Mouse (Mus musculus): ENCODE data around the gene Pepd. TPM values are rescaled to one million over a fixed set of nuclear protein-coding genes. Genes with fewer than 3 reads are reported as not detected.

Pepd gene
- polyA plus RNA-seq, 1 experiment from 2014 or later, result 61.8 TPM

- Histone ChIP-seq H3K36me3 (ENCODE audit: control insufficient read depth, insufficient read depth, low read length) (peaks cover 4% of the 10 kb centered on the region; the same call in 1 of the 2 replicates), H3K4me2 (ENCODE audit: low read length) (no peak overlapping the region), H3K27me3 (replicated peaks; ENCODE audit: control insufficient read depth, insufficient read depth, low read length) (no peaks in the 10 kb centered on the region), H3K9ac (ENCODE audit: low read length) (no peak overlapping the region), H3K9me3 (replicated peaks; ENCODE audit: control insufficient read depth, low read length) (no peaks in the 10 kb centered on the region), H3K4me1 (ENCODE audit: control insufficient read depth, insufficient read depth, low read length) (no peaks in the 10 kb centered on the region), H3K27ac (ENCODE audit: low read depth, low read length) (0 out of 2 replicates have a peak overlapping the region, but pooled peaks have one; percentile 48), H3K4me3 (ENCODE audit: low read depth, low read length) (no peak overlapping the region)
- DNase-seq (ENCODE audit: low spot score), result no peak
- no peak for ATAC-seq
- WGBS, result 95% methylated on average over 4 of the region's 4 CpGs
These were observed 123.4 kb downstream of the Pepd start for GRCm38 (mm10) chr7:35035565-35035964.

- H3K9ac ChIP-seq (ENCODE audit: low read length), result no peak overlapping the region
- ATAC-seq (peak; percentile 63; the same call in 1 of the 2 replicates), DNase-seq (ENCODE audit: low spot score) (peak; percentile 39)
- H3K4me2 ChIP-seq (ENCODE audit: low read length), result no peak overlapping the region
- peak overlapping the region; percentile 54; the same call in 1 of the 2 replicates for H3K27ac ChIP-seq (ENCODE audit: low read depth, low read length)
- H3K36me3 ChIP-seq (ENCODE audit: control insufficient read depth, insufficient read depth, low read length), result peaks cover 4% of the 10 kb centered on the region; the same call in 1 of the 2 replicates
- no peaks in the 10 kb centered on the region for H3K4me1 ChIP-seq (ENCODE audit: control insufficient read depth, insufficient read depth, low read length)
- H3K9me3 ChIP-seq (replicated peaks; ENCODE audit: control insufficient read depth, low read length), result no peaks in the 10 kb centered on the region
- WGBS, result 43% methylated on average over 5 of the region's 5 CpGs
- H3K4me3 ChIP-seq (ENCODE audit: low read depth, low read length), result no peak overlapping the region
- no peaks in the 10 kb centered on the region for H3K27me3 ChIP-seq (replicated peaks; ENCODE audit: control insufficient read depth, insufficient read depth, low read length)
These were observed 124.1 kb downstream of the Pepd start for GRCm38 (mm10) chr7:35036266-35036731.

- no peaks in the 10 kb centered on the region for H3K4me1 ChIP-seq (ENCODE audit: control insufficient read depth, insufficient read depth, low read length)
- no peaks in the 10 kb centered on the region for H3K9me3 ChIP-seq (replicated peaks; ENCODE audit: control insufficient read depth, low read length)
- no peak overlapping the region for H3K27ac ChIP-seq (ENCODE audit: low read depth, low read length)
- ATAC-seq (no peak), DNase-seq (ENCODE audit: low spot score) (no peak)
- H3K9ac ChIP-seq (ENCODE audit: low read length), result no peak overlapping the region
- no peak overlapping the region for H3K4me3 ChIP-seq (ENCODE audit: low read depth, low read length)
- H3K36me3 ChIP-seq (ENCODE audit: control insufficient read depth, insufficient read depth, low read length), result peaks cover 11% of the 10 kb centered on the region
- no peak overlapping the region for H3K4me2 ChIP-seq (ENCODE audit: low read length)
- 94% methylated on average over 6 of the region's 6 CpGs for WGBS
- no peaks in the 10 kb centered on the region for H3K27me3 ChIP-seq (replicated peaks; ENCODE audit: control insufficient read depth, insufficient read depth, low read length)
These were observed 125.2 kb downstream of the Pepd start for GRCm38 (mm10) chr7:35037408-35037807.

GRCm38 (mm10) chr7:35040176-35040972, 128.2 kb downstream of the Pepd start:
- no peak overlapping the region for H3K9ac ChIP-seq (ENCODE audit: low read length)
- WGBS, result 92% methylated on average over 9 of the region's 9 CpGs

GRCm38 (mm10) chr7:35041286-35042208, 129.4 kb downstream of the Pepd start:
- Histone ChIP-seq H3K36me3 (ENCODE audit: control insufficient read depth, insufficient read depth, low read length) (peaks cover 47% of the 10 kb centered on the region), H3K9me3 (replicated peaks; ENCODE audit: control insufficient read depth, low read length) (no peaks in the 10 kb centered on the region), H3K4me1 (ENCODE audit: control insufficient read depth, insufficient read depth, low read length) (no peaks in the 10 kb centered on the region), H3K4me3 (ENCODE audit: low read depth, low read length) (no peak overlapping the region), H3K27me3 (replicated peaks; ENCODE audit: control insufficient read depth, insufficient read depth, low read length) (no peaks in the 10 kb centered on the region), H3K27ac (ENCODE audit: low read depth, low read length) (no peak overlapping the region), H3K4me2 (ENCODE audit: low read length) (no peak overlapping the region), H3K9ac (ENCODE audit: low read length) (no peak overlapping the region)
- 72% methylated on average over 2 of the region's 2 CpGs for WGBS
- DNase-seq (ENCODE audit: low spot score), result no peak
- no peak for ATAC-seq

More at GRCm38 (mm10) chr7:35040176-35040972, 128.2 kb downstream of the Pepd start:
- Histone ChIP-seq H3K27ac (ENCODE audit: low read depth, low read length) (no peak overlapping the region), H3K4me1 (ENCODE audit: control insufficient read depth, insufficient read depth, low read length) (no peaks in the 10 kb centered on the region), H3K36me3 (ENCODE audit: control insufficient read depth, insufficient read depth, low read length) (peaks cover 35% of the 10 kb centered on the region), H3K4me3 (ENCODE audit: low read depth, low read length) (no peak overlapping the region), H3K4me2 (ENCODE audit: low read length) (no peak overlapping the region), H3K27me3 (replicated peaks; ENCODE audit: control insufficient read depth, insufficient read depth, low read length) (no peaks in the 10 kb centered on the region), H3K9me3 (replicated peaks; ENCODE audit: control insufficient read depth, low read length) (no peaks in the 10 kb centered on the region)
- ATAC-seq (no peak), DNase-seq (ENCODE audit: low spot score) (no peak)

- Histone ChIP-seq H3K4me1 (ENCODE audit: control insufficient read depth, insufficient read depth, low read length) (no peaks in the 10 kb centered on the region), H3K9ac (ENCODE audit: low read length) (no peak overlapping the region), H3K4me2 (ENCODE audit: low read length) (no peak overlapping the region), H3K4me3 (ENCODE audit: low read depth, low read length) (no peak overlapping the region), H3K27ac (ENCODE audit: low read depth, low read length) (no peak overlapping the region), H3K36me3 (ENCODE audit: control insufficient read depth, insufficient read depth, low read length) (peaks cover 53% of the 10 kb centered on the region), H3K9me3 (replicated peaks; ENCODE audit: control insufficient read depth, low read length) (no peaks in the 10 kb centered on the region), H3K27me3 (replicated peaks; ENCODE audit: control insufficient read depth, insufficient read depth, low read length) (no peaks in the 10 kb centered on the region)
- ATAC-seq (no peak), DNase-seq (ENCODE audit: low spot score) (no peak)
These were observed 130.0 kb downstream of the Pepd start for GRCm38 (mm10) chr7:35042209-35042554.

GRCm38 (mm10) chr7:35042759-35043217, 130.6 kb downstream of the Pepd start:
- no peaks in the 10 kb centered on the region for H3K9me3 ChIP-seq (replicated peaks; ENCODE audit: control insufficient read depth, low read length)
- no peak overlapping the region for H3K27ac ChIP-seq (ENCODE audit: low read depth, low read length)
- WGBS, result 88% methylated on average over 5 of the region's 5 CpGs
- no peak overlapping the region for H3K4me3 ChIP-seq (ENCODE audit: low read depth, low read length)
- H3K27me3 ChIP-seq (replicated peaks; ENCODE audit: control insufficient read depth, insufficient read depth, low read length), result no peaks in the 10 kb centered on the region
- H3K4me1 ChIP-seq (ENCODE audit: control insufficient read depth, insufficient read depth, low read length), result no peaks in the 10 kb centered on the region
- H3K9ac ChIP-seq (ENCODE audit: low read length), result no peak overlapping the region
- H3K4me2 ChIP-seq (ENCODE audit: low read length), result no peak overlapping the region
- ATAC-seq, result no peak
- DNase-seq (ENCODE audit: low spot score), result no peak
- peaks cover 57% of the 10 kb centered on the region for H3K36me3 ChIP-seq (ENCODE audit: control insufficient read depth, insufficient read depth, low read length)

GRCm38 (mm10) chr7:35043266-35043817, 131.2 kb downstream of the Pepd start:
- no peak overlapping the region for H3K4me3 ChIP-seq (ENCODE audit: low read depth, low read length)
- 93% methylated on average over 10 of the region's 10 CpGs for WGBS
- no peaks in the 10 kb centered on the region for H3K4me1 ChIP-seq (ENCODE audit: control insufficient read depth, insufficient read depth, low read length)
- H3K27ac ChIP-seq (ENCODE audit: low read depth, low read length), result no peak overlapping the region
- H3K4me2 ChIP-seq (ENCODE audit: low read length), result no peak overlapping the region
- no peaks in the 10 kb centered on the region for H3K9me3 ChIP-seq (replicated peaks; ENCODE audit: control insufficient read depth, low read length)
- H3K9ac ChIP-seq (ENCODE audit: low read length), result no peak overlapping the region
- H3K36me3 ChIP-seq (ENCODE audit: control insufficient read depth, insufficient read depth, low read length), result peaks cover 61% of the 10 kb centered on the region
- ATAC-seq, result no peak
- H3K27me3 ChIP-seq (replicated peaks; ENCODE audit: control insufficient read depth, insufficient read depth, low read length), result no peaks in the 10 kb centered on the region
- DNase-seq (ENCODE audit: low spot score), result no peak
